Mouse (Mus musculus): ENCODE data around the gene Proser3. TPM values are rescaled to one million over a fixed set of nuclear protein-coding genes. Genes with fewer than 3 reads are reported as not detected.
A peak's percentile ranks its signal among the peaks of the same experiment; 100 is the strongest.

Gene Proser3
- polyA plus RNA-seq, 1 experiment from 2014 or later: 12.7 TPM

DNA sequence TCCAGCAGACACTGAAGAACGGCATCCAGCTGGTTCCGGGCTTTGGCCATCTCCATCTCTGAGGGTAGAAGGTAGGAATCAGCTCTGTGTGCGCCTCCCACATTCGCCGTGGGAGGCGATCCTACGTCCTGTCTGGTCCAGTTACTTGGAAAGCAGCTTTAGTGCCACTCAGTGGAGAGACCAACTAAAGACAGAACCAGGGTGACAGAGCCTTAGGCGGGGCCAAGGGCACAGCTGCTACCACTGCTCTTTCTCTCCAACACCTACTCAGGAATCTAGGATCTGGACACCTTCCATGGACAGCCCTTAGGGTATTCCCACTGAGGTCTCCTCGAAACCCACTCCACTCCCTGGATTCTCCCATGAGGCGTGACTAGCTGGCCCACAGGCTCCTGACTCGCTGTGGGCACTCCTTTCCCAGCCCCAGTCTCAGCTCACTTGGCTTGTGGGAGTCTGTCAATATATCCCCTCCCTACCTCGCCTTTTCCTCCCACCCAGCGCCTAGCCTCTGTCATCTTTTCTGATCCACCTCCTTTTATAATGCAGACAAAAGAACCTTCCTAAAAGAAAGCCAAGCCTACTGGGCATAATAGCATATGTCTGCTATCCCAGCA lies 5.9 kb upstream of the Proser3 start:
- Histone ChIP-seq H3K36me3 (peaks cover 37% of the 10 kb centered on the region), H3K27ac (ENCODE audit: poor library complexity, severe bottlenecking) (no peak overlapping the region), H3K9me3 (replicated peaks) (no peaks in the 10 kb centered on the region), H3K9ac (0 out of 2 replicates have a peak overlapping the region, but pooled peaks have one; percentile 87), H3K4me1 (replicated peaks) (peaks cover 26% of the 10 kb centered on the region), H3K4me2 (peak overlapping the region; percentile 95), H3K4me3 (peak overlapping the region; percentile 67), H3K27me3 (replicated peaks) (no peaks in the 10 kb centered on the region)
- 87% methylated on average over 13 of the region's 13 CpGs for WGBS
- no peak for ATAC-seq (ENCODE audit: insufficient number of reproducible peaks, low FRiP score)

DNA sequence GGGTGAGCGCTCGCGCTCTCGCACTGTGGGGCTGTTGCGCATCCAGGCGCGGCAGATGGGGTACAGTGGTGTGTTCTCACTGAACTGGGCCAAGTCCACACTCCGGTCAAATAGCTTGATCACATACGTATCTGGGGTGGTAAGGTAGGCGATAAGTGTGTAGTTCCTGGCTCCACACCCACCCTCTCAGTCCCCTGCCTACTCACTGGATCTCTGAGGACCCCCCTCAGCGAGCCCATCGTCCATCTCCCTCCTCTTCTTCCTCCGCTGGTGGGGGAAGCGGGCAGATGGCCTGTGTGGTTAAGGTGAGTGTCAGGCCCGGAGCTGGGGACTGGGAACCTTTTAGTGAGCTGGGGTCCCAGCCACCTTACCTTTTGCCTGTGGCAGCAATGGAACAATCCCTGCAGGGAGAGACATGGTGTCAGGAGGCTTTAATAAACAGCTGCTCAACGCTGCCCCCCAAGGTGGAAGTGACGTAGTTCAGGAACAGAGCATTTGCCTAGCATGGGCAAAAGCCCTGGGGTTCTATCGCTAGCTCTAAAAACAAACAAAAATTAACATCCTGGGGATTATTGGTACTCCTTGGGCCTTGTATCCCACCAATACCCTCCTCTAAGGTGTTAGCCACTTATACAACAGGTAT lies 4.9 kb upstream of the Proser3 start:
- no peaks in the 10 kb centered on the region for H3K9me3 ChIP-seq (replicated peaks)
- no peaks in the 10 kb centered on the region for H3K27me3 ChIP-seq (replicated peaks)
- H3K36me3 ChIP-seq: peaks cover 37% of the 10 kb centered on the region
- H3K9ac ChIP-seq: no peak overlapping the region
- peaks cover 26% of the 10 kb centered on the region for H3K4me1 ChIP-seq (replicated peaks)
- no peak for ATAC-seq (ENCODE audit: insufficient number of reproducible peaks, low FRiP score)
- WGBS: 92% methylated on average over 18 of the region's 18 CpGs
- no peak overlapping the region for H3K27ac ChIP-seq (ENCODE audit: poor library complexity, severe bottlenecking)
- no peak overlapping the region for H3K4me3 ChIP-seq
- no peak overlapping the region for H3K4me2 ChIP-seq

DNA sequence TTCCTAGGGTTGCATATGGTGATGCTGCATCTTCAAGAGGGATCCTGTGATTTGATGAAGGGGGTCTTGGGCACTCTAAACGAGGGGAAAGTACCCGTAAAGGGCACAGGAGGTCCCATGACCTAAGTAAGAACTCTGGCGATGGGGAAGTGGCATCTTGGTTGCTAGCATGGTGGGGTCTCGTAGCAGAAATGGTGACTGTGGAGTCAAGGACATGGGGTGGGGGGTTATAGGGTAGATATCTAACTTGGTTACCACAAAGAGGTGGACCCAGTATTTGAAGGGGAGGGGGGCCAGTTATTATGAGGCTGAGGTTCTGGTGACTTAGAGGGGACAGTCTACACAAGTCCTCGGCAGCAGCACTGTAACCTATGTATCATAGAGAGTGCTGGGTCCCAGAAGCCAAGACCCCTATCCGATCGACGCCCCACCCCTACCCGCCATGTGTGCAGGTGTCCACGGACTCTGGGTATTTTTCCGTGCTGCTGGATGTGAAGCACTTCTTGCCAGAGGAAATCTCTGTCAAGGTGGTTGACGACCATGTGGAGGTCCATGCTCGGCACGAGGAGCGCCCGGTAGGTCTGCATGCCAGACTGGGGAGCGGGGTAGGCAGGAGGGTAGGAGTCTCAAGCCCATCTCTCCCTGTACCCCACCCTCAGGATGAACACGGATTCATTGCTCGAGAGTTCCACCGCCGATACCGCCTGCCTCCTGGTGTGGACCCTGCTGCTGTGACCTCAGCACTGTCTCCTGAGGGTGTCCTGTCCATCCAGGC lies 1.9 kb upstream of the Proser3 start:
- H3K27me3 ChIP-seq (replicated peaks): no peaks in the 10 kb centered on the region
- WGBS: 85% methylated on average over 22 of the region's 22 CpGs
- H3K36me3 ChIP-seq: peaks cover 40% of the 10 kb centered on the region
- H3K27ac ChIP-seq (ENCODE audit: poor library complexity, severe bottlenecking): no peak overlapping the region
- H3K9me3 ChIP-seq (replicated peaks): no peaks in the 10 kb centered on the region
- no peak for ATAC-seq (ENCODE audit: insufficient number of reproducible peaks, low FRiP score)
- H3K4me2 ChIP-seq: peak overlapping the region; percentile 82
- H3K4me1 ChIP-seq (replicated peaks): peaks cover 23% of the 10 kb centered on the region
- H3K9ac ChIP-seq: peak overlapping the region; percentile 76
- H3K4me3 ChIP-seq: peak overlapping the region; percentile 66

DNA sequence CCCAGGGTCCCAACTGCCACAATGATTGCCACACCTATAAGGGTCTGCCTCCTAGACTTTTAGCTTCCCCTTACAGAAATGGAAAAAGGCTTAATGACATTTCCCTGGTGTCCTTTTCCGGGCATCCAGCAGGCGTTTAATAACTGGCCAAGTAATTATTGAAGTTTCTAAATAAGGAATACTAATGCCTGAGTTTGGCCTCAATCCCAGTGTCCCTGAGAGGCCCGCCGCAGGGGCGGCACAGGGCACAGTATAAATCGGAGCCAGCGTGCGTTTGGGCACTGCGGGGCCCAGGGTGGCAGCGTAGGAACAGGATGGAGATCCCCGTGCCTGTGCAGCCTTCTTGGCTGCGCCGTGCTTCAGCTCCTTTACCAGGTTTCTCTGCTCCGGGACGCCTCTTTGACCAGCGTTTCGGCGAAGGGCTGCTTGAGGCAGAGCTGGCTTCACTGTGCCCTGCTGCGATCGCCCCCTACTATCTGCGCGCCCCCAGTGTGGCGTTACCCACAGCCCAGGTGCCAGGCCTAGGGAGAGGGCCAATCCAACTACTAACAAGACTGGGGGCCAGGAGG lies 1.0 kb upstream of the Proser3 start:
- H3K27ac ChIP-seq (ENCODE audit: poor library complexity, severe bottlenecking): peak overlapping the region; percentile 86
- no peak for ATAC-seq (ENCODE audit: insufficient number of reproducible peaks, low FRiP score)
- peak overlapping the region; percentile 82 for H3K4me2 ChIP-seq
- H3K36me3 ChIP-seq: peaks cover 48% of the 10 kb centered on the region
- H3K9ac ChIP-seq: peak overlapping the region; percentile 76
- peaks cover 15% of the 10 kb centered on the region for H3K4me1 ChIP-seq (replicated peaks)
- no peaks in the 10 kb centered on the region for H3K9me3 ChIP-seq (replicated peaks)
- no peaks in the 10 kb centered on the region for H3K27me3 ChIP-seq (replicated peaks)
- WGBS: 6% methylated on average over 23 of the region's 23 CpGs
- H3K4me3 ChIP-seq: peak overlapping the region; percentile 66

DNA sequence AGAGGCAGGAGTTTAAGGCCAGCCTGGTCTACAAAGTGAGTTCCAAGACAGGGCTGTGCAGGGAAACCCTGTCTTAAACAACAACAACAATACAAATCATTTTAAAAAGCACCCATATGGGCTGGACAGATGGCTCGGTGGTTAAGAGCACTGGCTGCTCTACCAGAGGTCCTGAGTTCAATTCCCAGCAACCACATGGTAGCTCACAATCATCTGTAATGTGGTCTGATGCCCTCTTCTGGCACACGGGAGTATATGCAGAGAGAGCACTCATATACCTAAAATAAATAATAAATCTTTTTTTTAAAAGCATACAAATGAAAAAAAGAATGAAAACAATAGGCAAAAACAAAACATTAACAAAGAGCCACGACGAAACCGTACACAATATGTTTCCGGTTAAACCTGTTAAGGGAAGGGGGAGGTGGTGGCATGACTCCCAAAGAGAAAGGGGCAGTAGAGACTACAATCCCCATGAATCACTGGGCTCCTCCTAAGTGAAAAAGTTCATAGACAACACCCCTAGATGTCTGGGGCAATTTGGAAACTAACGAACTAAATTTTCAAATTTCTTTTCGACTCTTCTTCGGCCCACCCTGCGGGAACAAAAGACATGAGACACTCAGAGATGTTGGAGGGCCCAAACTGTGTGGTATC lies 526 bp downstream of the Proser3 start:
- WGBS: 4% methylated on average over 10 of the region's 10 CpGs
- Histone ChIP-seq H3K4me1 (replicated peaks) (peaks cover 12% of the 10 kb centered on the region), H3K4me2 (peak overlapping the region; percentile 54), H3K27ac (ENCODE audit: poor library complexity, severe bottlenecking) (peak overlapping the region; percentile 95), H3K36me3 (peaks cover 42% of the 10 kb centered on the region), H3K9ac (peak overlapping the region; percentile 81), H3K4me3 (peak overlapping the region; percentile 66), H3K27me3 (replicated peaks) (no peaks in the 10 kb centered on the region), H3K9me3 (replicated peaks) (no peaks in the 10 kb centered on the region)
- peak; percentile 71 for ATAC-seq (ENCODE audit: insufficient number of reproducible peaks, low FRiP score)

DNA sequence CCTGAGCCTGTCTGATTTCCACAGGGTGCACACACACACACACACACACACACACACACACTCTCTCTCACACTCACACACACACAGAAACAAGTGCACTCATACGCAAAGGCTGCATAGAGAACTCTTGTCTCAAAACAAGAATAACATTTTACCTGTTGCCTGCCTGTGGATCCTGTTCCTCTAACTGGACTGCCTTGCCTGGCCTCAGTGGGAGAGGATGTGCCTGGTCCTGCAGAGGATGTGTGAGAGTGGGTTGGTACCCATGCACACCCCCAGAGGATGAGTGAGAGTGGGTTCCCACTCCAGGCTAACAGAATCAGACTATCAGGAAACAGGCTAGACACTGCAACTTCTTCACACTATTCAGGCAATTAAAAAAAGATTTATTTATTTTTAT lies 1.5 kb downstream of the Proser3 start:
- no peak overlapping the region for H3K9ac ChIP-seq
- ATAC-seq (ENCODE audit: insufficient number of reproducible peaks, low FRiP score): no peak
- no peak overlapping the region for H3K4me3 ChIP-seq
- H3K27ac ChIP-seq (ENCODE audit: poor library complexity, severe bottlenecking): no peak overlapping the region
- H3K9me3 ChIP-seq (replicated peaks): no peaks in the 10 kb centered on the region
- no peak overlapping the region for H3K4me2 ChIP-seq
- 95% methylated on average over 1 of the region's 1 CpGs for WGBS
- peaks cover 41% of the 10 kb centered on the region for H3K36me3 ChIP-seq
- H3K4me1 ChIP-seq (replicated peaks): peaks cover 12% of the 10 kb centered on the region
- no peaks in the 10 kb centered on the region for H3K27me3 ChIP-seq (replicated peaks)

DNA sequence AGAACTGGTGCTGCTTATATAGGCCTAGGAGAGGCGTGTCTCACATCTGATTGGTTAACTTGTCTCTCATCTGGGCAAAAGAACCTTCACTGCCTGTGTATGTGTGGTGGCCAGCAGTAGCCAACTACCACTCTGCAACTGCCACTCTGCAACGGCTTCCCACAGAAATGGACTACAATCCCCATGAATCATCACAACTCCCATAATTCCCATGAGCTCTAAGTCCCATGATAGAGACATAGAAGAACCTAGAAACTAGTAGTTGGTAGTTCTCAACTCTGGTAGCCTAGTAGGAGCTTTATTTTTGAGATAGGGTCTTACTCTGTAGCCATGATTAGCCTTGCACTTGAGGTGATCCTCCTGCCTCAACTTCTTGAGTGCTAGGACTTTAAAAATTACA lies 2.2 kb downstream of the Proser3 start:
- ATAC-seq (ENCODE audit: insufficient number of reproducible peaks, low FRiP score): no peak
- Histone ChIP-seq H3K4me3 (no peak overlapping the region), H3K27ac (ENCODE audit: poor library complexity, severe bottlenecking) (no peak overlapping the region), H3K9me3 (replicated peaks) (no peaks in the 10 kb centered on the region), H3K4me2 (no peak overlapping the region), H3K27me3 (replicated peaks) (no peaks in the 10 kb centered on the region), H3K36me3 (peaks cover 39% of the 10 kb centered on the region), H3K4me1 (replicated peaks) (peaks cover 12% of the 10 kb centered on the region), H3K9ac (no peak overlapping the region)
- 71% methylated on average over 2 of the region's 2 CpGs for WGBS

DNA sequence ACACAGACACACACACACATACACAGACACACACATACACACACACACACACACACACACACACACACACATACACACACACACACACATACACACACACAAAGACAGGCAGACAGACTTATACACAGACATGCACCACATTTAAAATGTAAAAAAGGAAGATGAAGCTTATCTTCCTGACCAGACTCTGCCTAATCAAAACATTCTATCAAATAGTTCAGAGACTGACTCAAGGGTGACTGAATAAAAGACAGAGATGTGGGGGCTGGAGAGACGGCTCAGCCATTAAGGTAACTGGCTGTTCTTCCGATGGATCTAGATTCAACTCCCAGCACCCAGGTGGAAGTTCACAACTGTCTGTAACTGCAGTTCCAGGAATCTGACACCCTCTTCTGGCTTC lies 7.8 kb downstream of the Proser3 start:
- Histone ChIP-seq H3K27me3 (replicated peaks) (no peaks in the 10 kb centered on the region), H3K9me3 (replicated peaks) (no peaks in the 10 kb centered on the region)
- WGBS: 89% methylated on average over 2 of the region's 2 CpGs

DNA sequence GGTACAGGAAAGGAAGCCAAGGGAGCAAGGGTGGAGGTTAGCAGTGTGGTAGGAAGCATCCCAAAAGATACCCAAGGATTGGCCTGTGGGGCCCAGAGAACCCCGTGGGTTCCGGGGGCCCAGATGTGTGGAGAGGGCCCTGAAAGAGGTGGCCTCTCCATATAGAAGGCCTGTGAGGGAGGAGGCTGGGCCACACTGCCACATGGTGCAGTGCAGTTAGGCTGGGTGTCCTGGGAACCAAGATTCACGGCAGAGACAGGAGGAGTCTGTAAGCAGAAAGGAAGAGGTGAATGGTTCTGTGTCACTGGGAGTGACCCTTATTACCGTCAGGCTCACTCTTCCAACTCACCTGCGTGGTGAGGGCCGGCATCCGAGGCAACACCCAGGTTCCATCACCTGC lies 11.5 kb downstream of the Proser3 start:
- Histone ChIP-seq H3K9me3 (replicated peaks) (no peaks in the 10 kb centered on the region), H3K27ac (ENCODE audit: poor library complexity, severe bottlenecking) (no peak overlapping the region), H3K4me1 (replicated peaks) (peaks cover 3% of the 10 kb centered on the region), H3K27me3 (replicated peaks) (no peaks in the 10 kb centered on the region), H3K4me3 (no peak overlapping the region), H3K9ac (no peak overlapping the region), H3K36me3 (peaks cover 55% of the 10 kb centered on the region), H3K4me2 (no peak overlapping the region)
- no peak for ATAC-seq (ENCODE audit: insufficient number of reproducible peaks, low FRiP score)
- WGBS: 88% methylated on average over 7 of the region's 7 CpGs

More for the DNA sequence above, 7.8 kb downstream of the Proser3 start:
- H3K9ac ChIP-seq: no peak overlapping the region
- H3K4me2 ChIP-seq: no peak overlapping the region
- no peak for ATAC-seq (ENCODE audit: insufficient number of reproducible peaks, low FRiP score)
- no peak overlapping the region for H3K27ac ChIP-seq (ENCODE audit: poor library complexity, severe bottlenecking)
- H3K36me3 ChIP-seq: peaks cover 73% of the 10 kb centered on the region
- H3K4me3 ChIP-seq: no peak overlapping the region
- H3K4me1 ChIP-seq (replicated peaks): no peaks in the 10 kb centered on the region

DNA sequence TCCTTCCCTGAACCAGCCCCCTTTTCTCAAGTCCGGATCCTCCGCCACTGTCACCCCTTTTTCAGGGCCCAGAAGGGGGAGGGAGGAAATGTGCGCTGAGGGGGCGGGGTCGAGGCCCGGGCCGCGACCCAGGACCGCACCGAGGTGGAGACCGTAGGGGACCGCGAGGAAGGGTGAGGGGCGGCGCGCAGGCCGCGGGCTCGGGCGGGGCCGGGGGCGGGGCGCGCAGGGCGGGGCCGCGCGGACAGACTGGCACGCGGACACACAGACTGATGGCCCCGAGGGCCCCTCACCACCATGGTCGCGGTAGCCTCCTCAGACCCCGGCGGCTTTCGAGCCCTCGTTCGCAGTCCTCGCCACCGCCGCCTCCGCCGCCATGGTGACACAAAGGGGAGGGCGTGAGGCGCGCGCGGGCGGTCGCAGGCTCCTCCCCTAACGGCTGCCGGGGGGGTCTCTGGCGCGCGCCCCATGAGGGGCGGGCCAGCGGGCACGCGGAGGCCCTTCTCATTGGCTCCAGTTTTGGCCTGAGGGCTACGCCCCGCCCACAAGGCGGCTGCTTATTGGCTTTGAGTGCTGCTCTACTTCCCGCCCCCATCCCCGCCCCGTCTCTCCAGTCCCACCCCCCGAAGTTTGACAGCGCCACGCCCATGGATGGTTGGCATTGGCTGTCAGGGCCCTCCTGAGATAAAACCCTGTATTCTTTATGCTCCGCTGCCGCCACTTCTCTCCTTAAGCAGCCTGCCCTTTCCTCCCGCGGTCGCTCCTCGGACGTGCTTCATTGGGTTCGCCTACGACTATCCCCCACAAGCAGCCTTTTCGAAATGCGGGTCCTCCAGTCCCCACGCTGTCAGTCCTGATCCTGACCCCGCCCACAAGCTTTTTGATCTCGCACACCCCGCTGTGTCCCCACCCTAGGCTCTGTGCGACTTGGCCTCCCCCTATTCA lies 17.2 kb downstream of the Proser3 start, which contains the start of gene Arhgap33:
TSS of gene Arhgap33 (minus strand) at position 428 of the 945 bp plus-strand sequence.
- peak; percentile 95 for ATAC-seq (ENCODE audit: insufficient number of reproducible peaks, low FRiP score)
- Histone ChIP-seq H3K9ac (peak within 1 kb of the TSS; percentile 80), H3K4me3 (peak within 1 kb of the TSS; percentile 74), H3K36me3 (peaks cover 32% of the 10 kb centered on the region), H3K4me1 (replicated peaks) (peaks cover 33% of the 10 kb centered on the region), H3K9me3 (replicated peaks) (no peaks in the 10 kb centered on the region), H3K27me3 (replicated peaks) (0 out of 2 replicates have a peak, but pooled peaks cover 11% of the 10 kb centered on the region), H3K27ac (ENCODE audit: poor library complexity, severe bottlenecking) (0 out of 2 replicates have a peak within 1 kb of the TSS, but pooled peaks have one; percentile 20), H3K4me2 (peak within 1 kb of the TSS; percentile 96)
- under 1% methylated on average over 56 of the region's 84 CpGs for WGBS
